Mouse (Mus musculus) heart, adult 2 months (tissue): ENCODE measurements around the gene Ehmt1. TPM values are rescaled to one million over a fixed set of nuclear protein-coding genes. Genes with fewer than 3 reads are reported as not detected.

Experiments
- DNase-seq, 2 experiments: peaks; one replicate each; pipeline ENCODE4 v3.0.0; 2021
- H3K27ac ChIP-seq: fragments of 200-600 bp; 2 replicates; pipeline ENCODE4 v1.8.1; 2022
- H3K27me3 ChIP-seq: fragments of 200-500 bp; 2 replicates; pipeline ENCODE4 v1.6.1; 2012; ENCODE audit warnings: mild to moderate bottlenecking, low read length, inconsistent platforms, mixed read lengths; ENCODE audit not compliant: control insufficient read depth, insufficient read depth
- H3K36me3 ChIP-seq: fragments of 200-500 bp; 2 replicates; pipeline ENCODE4 v1.6.1; 2012; ENCODE audit warnings: low read length, inconsistent platforms; ENCODE audit not compliant: control insufficient read depth, insufficient read depth
- H3K4me1 ChIP-seq: fragments of 200-500 bp; 2 replicates; pipeline ENCODE4 v1.6.1; 2011; ENCODE audit warnings: low read length; ENCODE audit not compliant: control insufficient read depth, insufficient read depth
- H3K4me3 ChIP-seq: fragments of 200-600 bp; 2 replicates; pipeline ENCODE4 v1.8.1; 2022
- H3K79me2 ChIP-seq: fragments of 200-500 bp; replicated peaks from 2 replicates; pipeline ENCODE4 v1.6.1; 2012; ENCODE audit warnings: mild to moderate bottlenecking, inconsistent platforms, low read length, moderate library complexity, mixed read lengths; ENCODE audit not compliant: control insufficient read depth, insufficient read depth
- H3K9ac ChIP-seq: fragments of 200-500 bp; 2 replicates; pipeline ENCODE4 v1.6.1; 2012; ENCODE audit warnings: low read depth, mild to moderate bottlenecking, control low read depth, inconsistent platforms, low read length, mixed read lengths
- CTCF ChIP-seq: fragments of 200-600 bp; IDR thresholded peaks from 2 replicates; pipeline ENCODE4 v1.8.1; 2022; ENCODE audit warnings: antibody characterized with exemption, mild to moderate bottlenecking, moderate library complexity
- EP300 ChIP-seq: fragments of 200-500 bp; IDR thresholded peaks from 2 replicates; pipeline ENCODE4 v1.6.1; 2011; ENCODE audit warnings: low read depth, low read length, control low read depth; ENCODE audit not compliant: insufficient read depth
- POLR2A ChIP-seq: fragments of 200-500 bp; IDR thresholded peaks from 2 replicates; pipeline ENCODE4 v1.6.1; 2011; ENCODE audit warnings: mild to moderate bottlenecking, low read depth, low read length, control low read depth; ENCODE audit not compliant: insufficient read depth
- WGBS: fragments of 180-500 bp; shearing (Covaris S2); methylation state at CpG from one replicate; pipeline ENCODE4 v1.1.7; 2018; 5-methylcytosine and 5-hydroxymethylcytosine counted together
- intact Hi-C: fragments of 180-260 bp; cut with DNase I; formaldehyde crosslinking; loops from one replicate; pipeline ENCODE4 v1.15.1; 2025
- microRNA-seq, 2 experiments: library from miRNA; unstranded; fragments of <30 nt; microRNA quantifications; one replicate each; pipeline ENCODE4 v1.2.0; 2021
- polyA plus RNA-seq: library from polyadenylated mRNA; depleted of rRNA; stranded (reverse); fragments of >200 nt; gene quantifications from 2 replicates; pipeline ENCODE4 v1.2.3, GENCODE M21; 2012; rRNA removed
- total RNA-seq, 2 experiments: library from RNA; stranded (reverse); gene quantifications; 2 replicates each; pipeline ENCODE4 v1.2.3; 2021

The Ehmt1 gene
- total and polyA plus RNA-seq, 3 experiments, result 27.0 to 33.2 (median 29.8) TPM

DNA sequence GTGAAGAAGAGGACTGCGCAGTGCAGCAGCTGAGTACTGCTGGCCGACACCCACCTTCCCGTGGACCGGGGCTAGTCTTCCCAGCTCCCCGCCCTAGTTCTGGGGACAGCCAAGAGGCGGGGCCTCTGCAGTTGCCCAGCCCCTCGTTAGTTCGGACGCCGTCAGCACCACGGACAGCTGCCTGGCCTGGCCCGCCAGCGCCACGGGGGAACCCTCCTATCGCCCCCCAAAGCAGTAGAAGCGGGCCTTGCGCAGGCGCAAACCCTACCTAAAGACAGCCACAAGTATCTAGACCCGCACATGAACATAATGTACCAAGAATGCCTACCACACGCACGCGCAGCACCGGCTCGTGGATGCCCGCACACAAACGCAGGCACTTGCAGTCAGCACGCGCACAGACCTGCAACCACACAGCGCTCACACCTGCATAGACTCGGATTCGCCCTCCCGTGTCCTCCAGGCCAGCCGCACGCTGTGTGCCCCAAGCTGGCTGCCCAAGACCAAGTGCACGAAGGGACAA lies 157.4 kb downstream of the Ehmt1 start:
- Histone ChIP-seq H3K79me2 (no peaks in the 10 kb centered on the region), H3K36me3 (no peaks in the 10 kb centered on the region), H3K4me3 (peak overlapping the region; percentile 30), H3K4me1 (no peaks in the 10 kb centered on the region; the same call in 1 of the 2 replicates), H3K27ac (no peak overlapping the region), H3K27me3 (peaks cover 12% of the 10 kb centered on the region), H3K9ac (no peak overlapping the region)
- peak; percentile 31 to 65 for DNase-seq
- intact Hi-C loops, result no loop called here
- WGBS, result 1% methylated on average over 35 of the region's 35 CpGs
- TF ChIP-seq EP300 (no peak), CTCF (no peak), POLR2A (no peak)

DNA sequence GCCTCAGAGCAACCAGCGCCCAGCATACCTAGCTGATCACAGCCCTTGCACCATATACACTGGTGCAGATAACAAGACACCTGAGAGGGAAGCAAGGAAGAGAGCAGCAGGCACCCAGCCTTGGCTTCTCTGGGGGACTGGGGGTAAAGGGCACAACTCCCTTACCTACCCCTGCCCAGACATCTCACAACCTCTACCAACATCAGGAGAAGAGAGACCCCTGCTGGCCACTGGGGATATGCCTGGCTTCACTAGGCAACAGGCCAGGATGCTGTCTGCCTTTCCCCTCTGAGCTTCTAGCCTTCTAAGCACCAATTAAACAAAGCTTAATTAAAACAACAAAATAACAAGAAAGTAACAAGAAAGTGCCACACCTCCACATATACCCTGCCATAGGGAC lies 164.1 kb downstream of the Ehmt1 start:
- Histone ChIP-seq H3K9ac (no peak overlapping the region), H3K27ac (no peak overlapping the region), H3K4me3 (no peak overlapping the region), H3K79me2 (no peaks in the 10 kb centered on the region), H3K27me3 (no peaks in the 10 kb centered on the region), H3K4me1 (no peaks in the 10 kb centered on the region), H3K36me3 (no peaks in the 10 kb centered on the region)
- TF ChIP-seq POLR2A (no peak), EP300 (no peak), CTCF (peak; percentile 81)
- intact Hi-C loops, result loop anchor here (1.0 to 5.0 kb wide), 2 partner anchors 181 to 348 kb away; no protein-coding TSS in a partner anchor
- DNase-seq, result peak; percentile 25 to 46
- 100% methylated on average over 1 of the region's 1 CpGs for WGBS

DNA sequence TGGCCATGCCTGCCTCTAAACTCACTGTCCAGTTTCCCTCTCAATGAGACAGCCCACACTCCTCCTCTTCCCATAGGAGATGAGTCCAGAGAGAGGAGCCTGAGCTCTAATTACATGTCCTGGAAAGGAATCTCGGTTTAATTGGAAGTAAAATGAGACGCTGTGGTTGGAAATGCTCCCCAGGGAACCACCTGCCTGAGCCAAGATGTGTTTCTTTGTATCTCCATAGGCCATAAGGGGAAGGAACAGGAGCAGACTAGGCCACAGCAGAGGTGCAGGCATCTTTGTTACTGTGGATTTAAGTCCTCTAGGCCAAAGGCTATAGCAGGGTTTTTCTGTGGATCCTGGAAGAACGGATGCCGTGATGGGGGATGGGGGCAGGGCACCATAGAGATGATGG lies 166.8 kb downstream of the Ehmt1 start:
- TF ChIP-seq CTCF (no peak), EP300 (no peak), POLR2A (no peak)
- no peaks in the 10 kb centered on the region for H3K4me1 ChIP-seq
- no peak for DNase-seq
- H3K36me3 ChIP-seq, result no peaks in the 10 kb centered on the region
- H3K4me3 ChIP-seq, result no peak overlapping the region
- no peaks in the 10 kb centered on the region for H3K27me3 ChIP-seq
- H3K9ac ChIP-seq, result no peak overlapping the region
- intact Hi-C loops, result no loop called here
- H3K27ac ChIP-seq, result no peak overlapping the region
- 61% methylated on average over 4 of the region's 4 CpGs for WGBS
- H3K79me2 ChIP-seq, result no peaks in the 10 kb centered on the region

DNA sequence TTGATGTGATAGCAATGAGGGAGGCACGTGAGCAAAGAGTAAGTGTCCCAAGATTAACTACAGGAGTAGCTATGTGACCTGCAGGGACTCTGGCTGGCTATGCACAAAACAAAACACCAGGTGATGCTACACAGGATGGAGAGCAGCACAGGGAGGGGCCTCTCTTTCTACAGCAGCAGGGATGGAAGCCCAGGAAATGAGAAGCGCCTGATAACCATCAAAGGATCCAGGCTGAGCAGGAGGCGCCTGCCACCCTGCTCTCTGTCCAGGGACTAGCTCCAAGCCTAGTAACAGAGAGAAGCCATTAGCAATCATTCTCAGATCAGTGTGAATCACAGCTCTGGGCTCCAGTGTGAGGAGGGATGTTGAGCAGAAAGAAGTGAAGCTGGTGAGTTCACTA lies 169.4 kb downstream of the Ehmt1 start:
- DNase-seq, result no peak

DNA sequence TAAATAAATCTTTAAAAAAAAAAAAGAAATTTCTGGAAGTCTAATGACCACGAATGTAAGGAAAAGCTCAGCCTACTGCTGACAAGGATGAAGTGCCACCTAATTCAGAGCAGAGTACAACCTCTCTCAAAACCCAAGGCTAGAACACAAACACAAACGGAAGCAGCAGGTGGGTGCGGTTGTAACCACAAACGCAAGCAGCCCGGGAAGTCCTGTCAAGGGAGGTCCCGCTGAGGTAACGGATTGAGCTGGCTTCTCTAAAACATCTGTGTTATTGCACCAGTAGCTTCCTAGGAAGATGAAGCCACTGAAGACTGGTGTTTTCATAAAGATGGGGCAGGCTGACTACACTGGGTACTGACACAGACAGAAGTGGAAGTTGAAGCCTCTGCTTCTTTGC lies 171.5 kb downstream of the Ehmt1 start:
- WGBS, result 63% methylated on average over 7 of the region's 7 CpGs

More for the DNA sequence above, 169.4 kb downstream of the Ehmt1 start:
- no peak overlapping the region for H3K4me3 ChIP-seq
- no peaks in the 10 kb centered on the region for H3K79me2 ChIP-seq
- intact Hi-C loops, result no loop called here
- no peak overlapping the region for H3K27ac ChIP-seq
- WGBS, result 43% methylated on average over 3 of the region's 3 CpGs
- no peaks in the 10 kb centered on the region for H3K27me3 ChIP-seq
- TF ChIP-seq POLR2A, result no peak
- TF ChIP-seq CTCF, result no peak
- no peak for TF ChIP-seq EP300
- no peaks in the 10 kb centered on the region for H3K36me3 ChIP-seq
- H3K4me1 ChIP-seq, result no peaks in the 10 kb centered on the region
- H3K9ac ChIP-seq, result no peak overlapping the region

More for the DNA sequence above, 171.5 kb downstream of the Ehmt1 start:
- no peak overlapping the region for H3K4me3 ChIP-seq
- H3K27ac ChIP-seq, result no peak overlapping the region
- no peak for DNase-seq
- no peaks in the 10 kb centered on the region for H3K27me3 ChIP-seq
- intact Hi-C loops, result no loop called here
- H3K4me1 ChIP-seq, result no peaks in the 10 kb centered on the region
- H3K36me3 ChIP-seq, result no peaks in the 10 kb centered on the region
- H3K79me2 ChIP-seq, result no peaks in the 10 kb centered on the region
- no peak for TF ChIP-seq POLR2A
- no peak for TF ChIP-seq CTCF
- TF ChIP-seq EP300, result no peak
- H3K9ac ChIP-seq, result no peak overlapping the region

Small RNA genes within 50 kb of the gene (microRNA-seq; reads per million reads assigned to microRNA genes)
- 0 reads per million in 2 experiments for gene Gm22875

Other genes starting within 250 kb of the Ehmt1 start
- under 1 TPM; 0.05 to 0.09 TPM for gene Cacna1b, start 156.5 kb downstream of the Ehmt1 start, total RNA-seq
- gene Cacna1b, start 156.5 kb downstream of the Ehmt1 start, polyA plus RNA-seq, result 0.12 and 0.25 TPM in 2 replicates
- gene Arrdc1, start 15.6 kb upstream of the Ehmt1 start, total RNA-seq, result 1 to 10 TPM; 4.5 to 5.7 TPM
- 21.8 and 27.1 TPM in 2 replicates for gene Arrdc1, start 15.6 kb upstream of the Ehmt1 start, polyA plus RNA-seq
- gene Zmynd19, start 30.2 kb upstream of the Ehmt1 start, total RNA-seq, result 10 to 100 TPM; 16.7 to 17.5 TPM
- gene Zmynd19, start 30.2 kb upstream of the Ehmt1 start, polyA plus RNA-seq, result 6.4 and 10.0 TPM in 2 replicates
- gene Dph7, start 42.8 kb upstream of the Ehmt1 start, total RNA-seq, result 1 to 10 TPM; 4.0 to 4.4 TPM
- 6.9 and 10.2 TPM in 2 replicates for gene Dph7, start 42.8 kb upstream of the Ehmt1 start, polyA plus RNA-seq
- gene Mrpl41, start 55.5 kb upstream of the Ehmt1 start, total RNA-seq, result 10 to 100 TPM; 80.9 to 97.0 TPM
- 82.0 and 90.0 TPM in 2 replicates for gene Mrpl41, start 55.5 kb upstream of the Ehmt1 start, polyA plus RNA-seq
- 10 to 100 TPM; 22.4 to 29.7 TPM for gene Pnpla7, start 56.4 kb upstream of the Ehmt1 start, total RNA-seq
- 16.5 and 16.9 TPM in 2 replicates for gene Pnpla7, start 56.4 kb upstream of the Ehmt1 start, polyA plus RNA-seq
- 10 to 100 TPM; 12.4 to 13.3 TPM for gene Nsmf, start 134.7 kb upstream of the Ehmt1 start, total RNA-seq
- 46.9 and 49.8 TPM in 2 replicates for gene Nsmf, start 134.7 kb upstream of the Ehmt1 start, polyA plus RNA-seq
- gene Entpd8, start 160.7 kb upstream of the Ehmt1 start, total RNA-seq, result not detected
- gene Entpd8, start 160.7 kb upstream of the Ehmt1 start, polyA plus RNA-seq, result not detected in 2 replicates
- gene Noxa1, start 175.5 kb upstream of the Ehmt1 start, total RNA-seq, result not detected
- not detected in 2 replicates for gene Noxa1, start 175.5 kb upstream of the Ehmt1 start, polyA plus RNA-seq